ENCODE assay signal across 17 mouse cellular contexts in the genomic region with DNA sequence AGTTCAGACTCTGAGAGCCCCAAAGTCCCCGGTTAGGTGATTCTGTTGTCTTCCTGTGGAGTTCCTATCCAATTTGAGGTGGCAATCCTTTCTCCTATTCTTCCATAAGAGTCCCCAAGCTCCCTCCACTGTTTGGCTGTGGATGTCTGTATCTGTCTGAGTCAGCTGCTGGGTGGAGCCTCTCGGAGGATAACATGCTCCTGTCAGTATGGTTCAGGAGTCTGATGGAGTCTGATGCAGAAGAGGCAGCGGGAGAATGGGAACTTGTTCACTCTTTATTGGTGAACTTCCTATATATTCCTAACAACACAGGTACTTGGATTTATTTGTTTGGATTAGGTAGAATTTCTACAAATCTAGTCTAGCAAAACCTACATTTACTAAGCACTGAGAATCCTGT. TPM values are rescaled to one million over a fixed set of nuclear protein-coding genes. Genes with fewer than 3 reads are reported as not detected.
"Had no signal": no experiment of that assay in that cellular context is flagged by ENCODE, and none has a peak within 500 bp of the region (broad histone marks: within the 10 kb centered on the region; RNA-seq: fewer than 3 reads in every experiment).

No protein-coding gene starts in this region.

- ATAC-seq: lung, postnatal 0 days; midbrain, embryonic 16.5 days had no signal

- H3K27me3 ChIP-seq: lung, embryonic 15.5 days; midbrain, embryonic 12.5 days; neural tube, embryonic 13.5 days; neural tube, embryonic 15.5 days had no signal

- H3K9me3 ChIP-seq: lung, embryonic 15.5 days; midbrain, embryonic 10.5 days; midbrain, embryonic 12.5 days; neural tube, embryonic 13.5 days; neural tube, embryonic 15.5 days had no signal

- DNase-seq: lung, adult 2 months; lung, postnatal 14 days; lung, postnatal 36 days; midbrain, embryonic 14.5 days; right cerebral cortex, postnatal 14 days; thymus, postnatal 14 days; thymus, postnatal 36 days had no signal

- H3K9ac ChIP-seq: lung, embryonic 15.5 days; midbrain, embryonic 12.5 days; neural tube, embryonic 13.5 days; neural tube, embryonic 15.5 days had no signal

- H3K4me1 ChIP-seq: lung, embryonic 15.5 days; midbrain, embryonic 10.5 days; midbrain, embryonic 12.5 days; neural tube, embryonic 13.5 days; neural tube, embryonic 15.5 days had no signal

- H3K27ac ChIP-seq: lung, embryonic 15.5 days; macrophage; midbrain, embryonic 10.5 days; midbrain, embryonic 12.5 days; neural tube, embryonic 13.5 days; neural tube, embryonic 15.5 days had no signal

- H3K4me3 ChIP-seq: lung, embryonic 15.5 days; midbrain, embryonic 10.5 days; midbrain, embryonic 12.5 days; myocyte; neural tube, embryonic 13.5 days; neural tube, embryonic 15.5 days had no signal

- H3K4me2 ChIP-seq: lung, embryonic 15.5 days; midbrain, embryonic 12.5 days; neural tube, embryonic 13.5 days; neural tube, embryonic 15.5 days had no signal

RNA-seq across cellular contexts. Expression of gene Ska3, which starts 18.6 kb away (rescaled TPM):
- polyA plus RNA-seq: liver, adult 2 months had no signal
